Mouse (Mus musculus) embryonic facial prominence, embryonic 11.5 days (tissue): Measurements from ENCODE around the gene Zfp787. TPM values are rescaled to one million over a fixed set of nuclear protein-coding genes. Genes with fewer than 3 reads are reported as not detected.

Experiments
- ATAC-seq: fragments of 200-750 bp; cut with Nextera tagmentation; replicated peaks from 2 replicates; pipeline ENCODE4 v1.8.0; 2017; ENCODE audit warnings: low read depth; ENCODE audit not compliant: insufficient number of reproducible peaks, low FRiP score, low TSS enrichment
- DNase-seq: peaks from one replicate; pipeline ENCODE4 v3.0.0-alpha.2; 2015; ENCODE audit warnings: low spot score
- H3K27ac ChIP-seq: fragments of 300-500 bp; sonication (generic); replicated peaks from 2 replicates; pipeline ENCODE4 v1.5.1; 2014; ENCODE audit warnings: mild to moderate bottlenecking, low read depth, low read length, control low read depth
- H3K27me3 ChIP-seq: fragments of 300-500 bp; sonication (generic); 2 replicates; pipeline ENCODE4 v1.6.1; 2014; ENCODE audit warnings: mild to moderate bottlenecking, low read length, moderate library complexity, mixed read lengths; ENCODE audit not compliant: control insufficient read depth, insufficient read depth
- H3K36me3 ChIP-seq: fragments of 300-500 bp; sonication (generic); replicated peaks from 2 replicates; pipeline ENCODE4 v1.6.1; 2014; ENCODE audit warnings: low read depth, mild to moderate bottlenecking, low read length, moderate library complexity, mixed read lengths; ENCODE audit not compliant: control insufficient read depth, insufficient read depth
- H3K4me1 ChIP-seq: fragments of 300-500 bp; sonication (generic); 2 replicates; pipeline ENCODE4 v1.6.1; 2014; ENCODE audit warnings: low read length, mixed read lengths; ENCODE audit not compliant: control insufficient read depth, insufficient read depth
- H3K4me2 ChIP-seq: fragments of 300-500 bp; sonication (generic); 2 replicates; pipeline ENCODE4 v1.6.1; 2014; ENCODE audit warnings: low read depth, mild to moderate bottlenecking, control low read depth, low read length, moderate library complexity
- H3K4me3 ChIP-seq: fragments of 300-500 bp; sonication (generic); 2 replicates; pipeline ENCODE4 v1.5.1; 2014; ENCODE audit warnings: low read depth, low read length, control low read depth
- H3K9ac ChIP-seq: fragments of 300-500 bp; sonication (generic); replicated peaks from 2 replicates; pipeline ENCODE4 v1.6.1; 2014; ENCODE audit warnings: mild to moderate bottlenecking, control low read depth, low read length
- H3K9me3 ChIP-seq: fragments of 300-500 bp; sonication (generic); replicated peaks from 2 replicates; pipeline ENCODE4 v1.6.1; 2016; ENCODE audit warnings: mild to moderate bottlenecking, low read length, inconsistent platforms, mixed read lengths; ENCODE audit not compliant: control insufficient read depth
- WGBS: fragments of 180-500 bp; shearing (Covaris S2); extraction: QIAGEN DNeasy Blood & Tissue Kit; methylation state at CpG from one replicate; pipeline ENCODE4 v1.1.7; 2014; 5-methylcytosine and 5-hydroxymethylcytosine counted together
- polyA plus RNA-seq: library from polyadenylated mRNA; unstranded; fragments of >200 nt; fragmentation: Nextera tagmentation; extraction: Ambion mirVana; gene quantifications from 2 replicates; pipeline ENCODE4 v1.2.1, GENCODE M21; 2014

Gene Zfp787
- polyA plus RNA-seq, 1 experiment from 2014 or later: 13.8 TPM

- DNase-seq: no peak
- H3K4me3 ChIP-seq: no peak overlapping the region
- no peak overlapping the region for H3K27ac ChIP-seq
- H3K36me3 ChIP-seq: no peaks in the 10 kb centered on the region
- H3K4me1 ChIP-seq: no peaks in the 10 kb centered on the region
- H3K27me3 ChIP-seq: no peaks in the 10 kb centered on the region
- H3K9ac ChIP-seq: no peak overlapping the region
- ATAC-seq: no peak
- WGBS: 51% methylated on average over 3 of the region's 3 CpGs
- no peaks in the 10 kb centered on the region for H3K9me3 ChIP-seq
- H3K4me2 ChIP-seq: no peak overlapping the region
Observed at GRCm38 (mm10) chr7:6161541-6161940, 5.7 kb upstream of the Zfp787 start.

GRCm38 (mm10) chr7:6159604-6160003 is 3.8 kb upstream of the Zfp787 start:
- Histone ChIP-seq H3K9ac (no peak overlapping the region), H3K4me1 (no peaks in the 10 kb centered on the region), H3K4me2 (no peak overlapping the region), H3K9me3 (no peaks in the 10 kb centered on the region), H3K27ac (no peak overlapping the region), H3K27me3 (no peaks in the 10 kb centered on the region), H3K36me3 (no peaks in the 10 kb centered on the region), H3K4me3 (no peak overlapping the region)
- no peak for ATAC-seq
- no peak for DNase-seq
- 76% methylated on average over 3 of the region's 3 CpGs for WGBS

GRCm38 (mm10) chr7:6157479-6157878 is 1.7 kb upstream of the Zfp787 start:
- WGBS: 78% methylated on average over 1 of the region's 1 CpGs
- H3K27ac ChIP-seq: no peak overlapping the region
- H3K36me3 ChIP-seq: no peaks in the 10 kb centered on the region
- no peaks in the 10 kb centered on the region for H3K9me3 ChIP-seq
- H3K4me2 ChIP-seq: no peak overlapping the region
- DNase-seq: no peak
- H3K4me1 ChIP-seq: no peaks in the 10 kb centered on the region
- H3K9ac ChIP-seq: no peak overlapping the region
- ATAC-seq: no peak
- no peak overlapping the region for H3K4me3 ChIP-seq
- H3K27me3 ChIP-seq: no peaks in the 10 kb centered on the region

GRCm38 (mm10) chr7:6156901-6157472 is 1.2 kb upstream of the Zfp787 start:
- no peak overlapping the region for H3K27ac ChIP-seq
- no peaks in the 10 kb centered on the region for H3K4me1 ChIP-seq
- no peaks in the 10 kb centered on the region for H3K27me3 ChIP-seq
- DNase-seq (no peak), ATAC-seq (no peak)
- no peaks in the 10 kb centered on the region for H3K9me3 ChIP-seq
- WGBS: 68% methylated on average over 9 of the region's 9 CpGs
- no peak overlapping the region for H3K4me2 ChIP-seq
- H3K9ac ChIP-seq: no peak overlapping the region
- no peaks in the 10 kb centered on the region for H3K36me3 ChIP-seq
- H3K4me3 ChIP-seq: peak overlapping the region; percentile 84; the same call in 1 of the 2 replicates

GRCm38 (mm10) chr7:6155031-6155872 is 545 bp downstream of the Zfp787 start:
- H3K4me2 ChIP-seq: peak overlapping the region; percentile 85
- H3K4me1 ChIP-seq: no peaks in the 10 kb centered on the region
- peak overlapping the region; percentile 78 for H3K27ac ChIP-seq
- H3K27me3 ChIP-seq: no peaks in the 10 kb centered on the region
- peak; percentile 85 for DNase-seq
- under 1% methylated on average over 78 of the region's 85 CpGs for WGBS
- H3K4me3 ChIP-seq: peak overlapping the region; percentile 84
- no peaks in the 10 kb centered on the region for H3K9me3 ChIP-seq
- H3K9ac ChIP-seq: peak overlapping the region; percentile 89
- peak; percentile 76 for ATAC-seq
- no peaks in the 10 kb centered on the region for H3K36me3 ChIP-seq

- H3K4me1 ChIP-seq: no peaks in the 10 kb centered on the region
- ATAC-seq (no peak), DNase-seq (no peak)
- H3K27ac ChIP-seq: no peak overlapping the region
- no peaks in the 10 kb centered on the region for H3K36me3 ChIP-seq
- no peaks in the 10 kb centered on the region for H3K27me3 ChIP-seq
- peak overlapping the region; percentile 84 for H3K4me3 ChIP-seq
- H3K4me2 ChIP-seq: no peak overlapping the region; the same call in 1 of the 2 replicates
- WGBS: 87% methylated on average over 5 of the region's 5 CpGs
- H3K9ac ChIP-seq: no peak overlapping the region; the same call in 1 of the 2 replicates
- no peaks in the 10 kb centered on the region for H3K9me3 ChIP-seq
Observed at GRCm38 (mm10) chr7:6154164-6154563, 1.6 kb downstream of the Zfp787 start.

- DNase-seq: no peak
- ATAC-seq: no peak
Observed at GRCm38 (mm10) chr7:6153131-6153530, 2.7 kb downstream of the Zfp787 start.

GRCm38 (mm10) chr7:6152036-6152435 is 3.8 kb downstream of the Zfp787 start:
- Histone ChIP-seq H3K9ac (no peak overlapping the region), H3K27me3 (no peaks in the 10 kb centered on the region), H3K4me2 (no peak overlapping the region), H3K36me3 (no peaks in the 10 kb centered on the region), H3K4me1 (no peaks in the 10 kb centered on the region), H3K4me3 (no peak overlapping the region), H3K27ac (no peak overlapping the region), H3K9me3 (no peaks in the 10 kb centered on the region)
- DNase-seq: no peak
- no peak for ATAC-seq
- WGBS: 88% methylated on average over 3 of the region's 3 CpGs

More at GRCm38 (mm10) chr7:6153131-6153530, 2.7 kb downstream of the Zfp787 start:
- H3K27me3 ChIP-seq: no peaks in the 10 kb centered on the region
- no peaks in the 10 kb centered on the region for H3K4me1 ChIP-seq
- no peaks in the 10 kb centered on the region for H3K9me3 ChIP-seq
- WGBS: 87% methylated on average over 3 of the region's 3 CpGs
- H3K27ac ChIP-seq: no peak overlapping the region
- H3K36me3 ChIP-seq: no peaks in the 10 kb centered on the region
- no peak overlapping the region for H3K4me3 ChIP-seq
- no peak overlapping the region for H3K4me2 ChIP-seq
- no peak overlapping the region for H3K9ac ChIP-seq
